Mouse (Mus musculus) neural tube, embryonic 15.5 days (tissue): ENCODE results near the gene Abhd17a. TPM values are rescaled to one million over a fixed set of nuclear protein-coding genes. Genes with fewer than 3 reads are reported as not detected.

Source experiments
- ATAC-seq: fragments of 200-750 bp; cut with Nextera tagmentation; 2 replicates; pipeline ENCODE4 v1.8.0; 2017; ENCODE audit warnings: mild to moderate bottlenecking, moderate TSS enrichment, moderate library complexity; ENCODE audit not compliant: low FRiP score
- H3K27ac ChIP-seq: fragments of 300-500 bp; sonication (generic); replicated peaks from 2 replicates; pipeline ENCODE4 v1.5.1; 2015; ENCODE audit warnings: mild to moderate bottlenecking, inconsistent platforms
- H3K27me3 ChIP-seq: fragments of 300-500 bp; sonication (generic); replicated peaks from 2 replicates; pipeline ENCODE4 v1.6.1; 2015; ENCODE audit warnings: inconsistent platforms
- H3K36me3 ChIP-seq: fragments of 300-500 bp; sonication (generic); 2 replicates; pipeline ENCODE4 v1.6.1; 2015; ENCODE audit warnings: inconsistent platforms
- H3K4me1 ChIP-seq: fragments of 300-500 bp; sonication (generic); 2 replicates; pipeline ENCODE4 v1.6.1; 2015; ENCODE audit warnings: inconsistent platforms
- H3K4me2 ChIP-seq: fragments of 300-500 bp; sonication (generic); 2 replicates; pipeline ENCODE4 v1.6.1; 2015; ENCODE audit warnings: inconsistent platforms, mild to moderate bottlenecking, moderate library complexity
- H3K4me3 ChIP-seq: fragments of 300-500 bp; sonication (generic); replicated peaks from 2 replicates; pipeline ENCODE4 v1.5.1; 2015; ENCODE audit warnings: mild to moderate bottlenecking, inconsistent platforms
- H3K9ac ChIP-seq: fragments of 300-500 bp; sonication (generic); replicated peaks from 2 replicates; pipeline ENCODE4 v1.6.1; 2015; ENCODE audit warnings: mild to moderate bottlenecking, inconsistent platforms
- H3K9me3 ChIP-seq: fragments of 300-500 bp; sonication (generic); replicated peaks from 2 replicates; pipeline ENCODE4 v1.6.1; 2016; ENCODE audit warnings: inconsistent platforms
- WGBS: fragments of 180-500 bp; shearing (Covaris S2); methylation state at CpG from one replicate; pipeline ENCODE4 v1.1.7; 2015; ENCODE audit warnings: mixed read lengths; 5-methylcytosine and 5-hydroxymethylcytosine counted together
- polyA plus RNA-seq: library from polyadenylated mRNA; unstranded; fragments of >200 nt; fragmentation: Nextera tagmentation; extraction: Ambion mirVana; gene quantifications from 2 replicates; pipeline ENCODE4 v1.2.1, GENCODE M21; 2015

The Abhd17a gene
- polyA plus RNA-seq, 1 experiment from 2014 or later = 152 TPM

DNA sequence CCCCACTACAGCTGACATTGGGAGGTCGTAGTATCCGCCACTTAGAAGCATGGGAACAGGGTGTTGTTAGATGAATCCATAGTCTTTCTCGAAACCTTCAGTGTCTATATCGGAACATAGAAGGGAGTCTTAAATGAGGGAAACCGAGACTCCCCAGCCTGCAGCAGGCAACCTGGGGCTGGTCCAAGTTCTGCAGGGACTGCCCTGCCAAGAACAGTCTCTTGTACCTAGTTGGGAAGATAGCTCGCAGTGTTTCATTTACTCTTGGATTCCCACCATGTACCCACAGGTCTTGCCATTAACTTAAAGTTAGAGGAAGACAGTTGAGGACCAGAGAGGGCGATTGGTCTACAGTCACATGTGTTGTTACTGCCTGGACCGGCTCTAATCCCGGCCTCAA lies 30.2 kb upstream of the Abhd17a start:
- Histone ChIP-seq H3K4me2 (no peak overlapping the region), H3K27me3 (no peaks in the 10 kb centered on the region), H3K36me3 (peaks cover 11% of the 10 kb centered on the region), H3K9ac (no peak overlapping the region), H3K9me3 (no peaks in the 10 kb centered on the region), H3K27ac (no peak overlapping the region), H3K4me1 (peaks cover 32% of the 10 kb centered on the region), H3K4me3 (no peak overlapping the region)
- no peak for ATAC-seq
- 89% methylated on average over 9 of the region's 9 CpGs for WGBS

DNA sequence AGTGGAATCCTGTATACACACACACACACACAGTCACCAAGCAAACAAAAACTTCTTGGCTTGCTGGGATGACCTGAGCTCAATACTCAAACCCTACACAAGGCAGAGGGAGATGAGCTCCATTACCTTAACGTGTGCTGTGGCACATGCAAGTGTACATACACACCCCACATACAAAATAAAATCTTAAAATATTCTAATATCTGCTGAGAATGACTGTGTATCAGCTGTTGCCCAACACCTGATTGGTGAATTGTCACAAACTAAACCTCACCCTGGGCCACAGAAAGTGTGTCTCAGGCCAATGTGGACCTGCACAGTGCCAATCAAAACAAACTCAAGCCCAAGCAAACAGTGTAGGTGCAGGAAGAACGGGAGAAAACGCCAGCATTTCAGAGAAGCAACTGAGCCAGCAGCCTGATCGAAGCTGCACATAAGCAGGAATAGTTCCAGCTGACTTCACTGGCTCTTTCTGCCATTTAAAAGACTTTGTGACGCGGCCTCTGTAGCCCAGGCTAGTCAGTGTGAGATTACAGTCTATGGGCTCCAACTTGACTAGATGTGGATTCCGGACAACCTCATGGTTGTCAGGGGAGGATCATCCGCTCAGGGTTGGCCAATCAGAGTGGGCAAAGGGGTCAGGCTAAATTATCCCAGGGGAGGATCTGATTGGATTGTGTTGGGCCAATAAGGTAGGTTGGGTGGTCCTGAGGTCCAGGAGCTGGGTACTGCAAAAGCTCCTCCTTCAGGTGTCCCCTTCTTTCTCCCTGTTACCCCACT lies 29.5 kb upstream of the Abhd17a start:
- H3K9ac ChIP-seq = no peak overlapping the region
- H3K4me3 ChIP-seq = no peak overlapping the region
- H3K36me3 ChIP-seq = peaks cover 18% of the 10 kb centered on the region
- no peaks in the 10 kb centered on the region for H3K27me3 ChIP-seq
- ATAC-seq = no peak
- no peaks in the 10 kb centered on the region for H3K9me3 ChIP-seq
- peaks cover 25% of the 10 kb centered on the region for H3K4me1 ChIP-seq
- H3K4me2 ChIP-seq = no peak overlapping the region
- WGBS = 33% methylated on average over 8 of the region's 8 CpGs
- H3K27ac ChIP-seq = no peak overlapping the region

DNA sequence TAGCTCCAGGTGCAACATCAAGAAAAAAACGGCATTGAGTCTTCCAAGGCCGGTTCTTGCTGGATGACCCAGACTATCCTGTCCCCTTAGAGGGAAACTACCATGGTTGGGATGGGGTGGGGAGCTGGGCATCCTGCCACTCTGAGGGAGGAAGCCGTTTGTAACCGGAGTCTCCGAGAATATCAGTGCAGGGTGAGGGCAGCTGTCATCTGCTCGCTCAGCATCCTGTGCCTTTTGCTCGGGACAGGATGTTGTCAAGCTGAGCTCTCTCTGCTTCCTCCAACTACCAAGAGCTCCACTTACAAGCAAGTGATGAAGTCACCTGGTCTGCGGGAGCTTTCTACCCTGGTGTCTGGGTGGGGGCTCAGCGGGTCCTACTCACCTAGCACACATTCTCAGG lies 28.0 kb upstream of the Abhd17a start:
- Histone ChIP-seq H3K4me3 (no peak overlapping the region), H3K4me1 (peaks cover 10% of the 10 kb centered on the region), H3K9me3 (no peaks in the 10 kb centered on the region), H3K4me2 (no peak overlapping the region), H3K27me3 (no peaks in the 10 kb centered on the region), H3K27ac (no peak overlapping the region), H3K36me3 (peaks cover 33% of the 10 kb centered on the region), H3K9ac (no peak overlapping the region)
- ATAC-seq = no peak
- 82% methylated on average over 9 of the region's 9 CpGs for WGBS

DNA sequence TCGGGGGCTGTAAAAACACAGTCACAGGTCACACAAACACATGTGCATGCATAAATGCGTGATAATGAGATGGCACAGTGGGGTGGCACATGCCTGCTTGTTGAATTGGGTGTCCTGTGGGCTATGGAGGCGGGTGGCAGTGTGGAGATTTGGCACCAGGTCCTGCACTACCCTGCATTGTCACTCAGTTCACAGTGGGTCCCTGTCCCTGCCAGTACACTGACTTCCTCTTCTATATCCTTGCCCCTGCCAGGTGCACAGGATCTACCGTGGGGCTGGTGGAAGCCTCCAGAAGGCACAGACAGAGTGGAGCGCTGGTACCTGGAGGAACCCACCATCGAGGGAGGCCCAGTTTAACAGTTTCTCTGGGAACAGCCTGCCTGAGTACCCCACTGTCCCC lies 24.2 kb upstream of the Abhd17a start:
- 89% methylated on average over 6 of the region's 6 CpGs for WGBS
- Histone ChIP-seq H3K4me1 (no peaks in the 10 kb centered on the region), H3K27me3 (no peaks in the 10 kb centered on the region), H3K9ac (no peak overlapping the region), H3K4me2 (no peak overlapping the region), H3K9me3 (no peaks in the 10 kb centered on the region), H3K4me3 (no peak overlapping the region), H3K36me3 (peaks cover 53% of the 10 kb centered on the region), H3K27ac (no peak overlapping the region)
- no peak for ATAC-seq

DNA sequence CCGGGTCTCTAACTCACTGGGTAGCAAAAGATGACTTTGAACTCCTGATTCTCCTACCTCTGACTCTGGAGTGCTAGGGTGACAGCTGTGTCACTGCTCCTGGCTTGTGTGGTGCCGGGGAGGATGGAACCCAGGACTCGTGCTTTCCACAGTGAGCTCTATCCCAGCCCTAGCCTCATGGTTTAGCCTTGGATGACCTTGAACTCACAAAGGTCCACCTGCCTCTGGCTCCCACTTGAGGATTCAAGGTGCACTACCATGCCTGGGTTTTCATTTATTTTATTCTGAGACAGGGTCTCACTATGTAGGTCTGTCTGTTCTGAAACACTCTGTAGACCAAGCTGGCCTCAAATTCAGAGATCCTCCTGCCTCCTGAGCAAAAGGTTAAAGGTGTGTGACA lies 23.7 kb upstream of the Abhd17a start:
- Histone ChIP-seq H3K36me3 (peaks cover 58% of the 10 kb centered on the region), H3K9ac (no peak overlapping the region)

DNA sequence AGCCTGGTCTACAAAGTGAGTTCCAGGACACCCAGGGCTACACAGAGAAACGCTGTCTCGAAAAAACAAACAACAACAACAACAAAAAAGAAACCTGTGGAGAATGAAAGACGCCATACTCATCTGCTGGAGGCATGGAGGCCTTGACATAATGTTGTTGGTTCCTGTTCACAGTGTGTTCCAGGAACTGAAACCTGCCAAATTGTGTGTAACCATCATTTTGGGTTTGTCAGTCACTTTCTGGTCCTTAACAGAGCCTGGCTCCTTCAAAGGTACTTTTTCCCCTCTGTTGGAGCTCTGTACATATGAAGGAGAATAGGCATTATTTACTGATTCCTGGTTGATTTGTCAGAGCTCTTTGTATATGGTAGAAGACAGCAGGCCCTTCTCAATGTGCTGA lies 21.8 kb upstream of the Abhd17a start:
- H3K36me3 ChIP-seq = peaks cover 78% of the 10 kb centered on the region
- no peak overlapping the region for H3K4me3 ChIP-seq
- H3K9me3 ChIP-seq = no peaks in the 10 kb centered on the region
- WGBS = 98% methylated on average over 3 of the region's 3 CpGs
- ATAC-seq = no peak
- H3K27me3 ChIP-seq = no peaks in the 10 kb centered on the region
- H3K27ac ChIP-seq = no peak overlapping the region
- H3K4me2 ChIP-seq = no peak overlapping the region
- H3K4me1 ChIP-seq = no peaks in the 10 kb centered on the region
- H3K9ac ChIP-seq = no peak overlapping the region

More for the DNA sequence above, 23.7 kb upstream of the Abhd17a start:
- Histone ChIP-seq H3K4me2 (no peak overlapping the region), H3K9me3 (no peaks in the 10 kb centered on the region), H3K27ac (no peak overlapping the region), H3K27me3 (no peaks in the 10 kb centered on the region), H3K4me1 (no peaks in the 10 kb centered on the region), H3K4me3 (no peak overlapping the region)
- WGBS = 86% methylated on average over 3 of the region's 3 CpGs
- ATAC-seq = no peak

DNA sequence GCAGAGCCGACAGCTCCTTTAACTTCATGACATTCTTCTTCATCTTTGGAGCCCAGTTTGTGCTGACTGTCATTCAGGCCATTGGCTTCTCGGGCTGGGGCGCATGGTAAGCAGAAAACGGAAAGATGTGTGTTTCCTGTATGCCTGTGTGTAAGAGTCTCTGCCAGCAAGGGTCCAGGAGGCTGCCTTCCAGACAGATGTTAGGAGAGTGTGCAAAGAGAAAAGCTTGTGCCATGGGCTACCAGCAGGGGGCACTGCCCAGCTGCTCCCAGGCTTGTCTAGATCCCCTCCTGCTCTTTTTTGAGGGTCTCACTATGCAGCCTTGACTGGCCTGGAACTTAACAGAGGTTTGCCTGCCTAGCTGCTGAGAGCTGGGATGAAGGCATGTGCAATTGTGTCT lies 20.9 kb upstream of the Abhd17a start:
- H3K4me2 ChIP-seq = no peak overlapping the region
- no peak overlapping the region for H3K4me3 ChIP-seq

DNA sequence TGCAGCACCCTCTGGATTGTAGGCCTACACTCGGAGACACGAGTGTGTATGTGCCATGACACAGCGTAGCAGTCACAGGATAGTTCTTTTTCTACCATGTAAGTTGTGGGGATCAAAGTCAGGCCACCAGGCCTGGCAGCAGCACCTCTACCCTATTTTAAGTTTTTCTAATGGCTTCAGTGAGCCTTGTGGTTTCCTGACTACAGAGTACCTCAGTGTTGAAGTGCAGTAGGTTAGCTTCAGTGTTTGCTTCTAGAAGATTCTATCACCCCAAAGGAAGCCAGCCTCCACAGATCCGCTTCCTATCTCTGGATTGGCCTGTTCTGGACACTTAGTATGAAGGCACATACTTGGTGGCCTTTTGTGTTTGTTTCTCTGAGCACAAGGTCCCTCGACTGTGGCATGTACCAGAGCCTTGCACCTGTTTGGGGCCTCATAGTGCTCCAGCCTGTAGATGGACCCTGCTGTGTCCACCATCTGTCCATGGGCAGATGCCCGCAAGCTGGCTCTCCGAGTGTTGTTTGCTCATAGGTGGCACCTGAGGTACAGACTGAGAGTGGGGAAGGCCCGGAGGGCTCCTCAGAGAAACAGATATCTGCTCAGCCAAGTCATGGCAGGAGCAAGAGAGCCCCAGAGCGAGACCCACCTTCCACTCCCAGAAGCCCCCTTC lies 20.1 kb upstream of the Abhd17a start:
- H3K9ac ChIP-seq = no peak overlapping the region
- peaks cover 75% of the 10 kb centered on the region for H3K36me3 ChIP-seq
- no peaks in the 10 kb centered on the region for H3K9me3 ChIP-seq
- H3K4me1 ChIP-seq = no peaks in the 10 kb centered on the region
- no peak overlapping the region for H3K27ac ChIP-seq
- H3K4me2 ChIP-seq = no peak overlapping the region
- WGBS = 93% methylated on average over 9 of the region's 9 CpGs
- no peaks in the 10 kb centered on the region for H3K27me3 ChIP-seq
- ATAC-seq = no peak
- H3K4me3 ChIP-seq = no peak overlapping the region

More for the DNA sequence above, 20.9 kb upstream of the Abhd17a start:
- no peaks in the 10 kb centered on the region for H3K27me3 ChIP-seq
- H3K27ac ChIP-seq = no peak overlapping the region
- H3K9ac ChIP-seq = no peak overlapping the region
- H3K36me3 ChIP-seq = peaks cover 82% of the 10 kb centered on the region
- no peaks in the 10 kb centered on the region for H3K9me3 ChIP-seq
- WGBS = 83% methylated on average over 4 of the region's 4 CpGs
- no peak for ATAC-seq
- no peaks in the 10 kb centered on the region for H3K4me1 ChIP-seq

DNA sequence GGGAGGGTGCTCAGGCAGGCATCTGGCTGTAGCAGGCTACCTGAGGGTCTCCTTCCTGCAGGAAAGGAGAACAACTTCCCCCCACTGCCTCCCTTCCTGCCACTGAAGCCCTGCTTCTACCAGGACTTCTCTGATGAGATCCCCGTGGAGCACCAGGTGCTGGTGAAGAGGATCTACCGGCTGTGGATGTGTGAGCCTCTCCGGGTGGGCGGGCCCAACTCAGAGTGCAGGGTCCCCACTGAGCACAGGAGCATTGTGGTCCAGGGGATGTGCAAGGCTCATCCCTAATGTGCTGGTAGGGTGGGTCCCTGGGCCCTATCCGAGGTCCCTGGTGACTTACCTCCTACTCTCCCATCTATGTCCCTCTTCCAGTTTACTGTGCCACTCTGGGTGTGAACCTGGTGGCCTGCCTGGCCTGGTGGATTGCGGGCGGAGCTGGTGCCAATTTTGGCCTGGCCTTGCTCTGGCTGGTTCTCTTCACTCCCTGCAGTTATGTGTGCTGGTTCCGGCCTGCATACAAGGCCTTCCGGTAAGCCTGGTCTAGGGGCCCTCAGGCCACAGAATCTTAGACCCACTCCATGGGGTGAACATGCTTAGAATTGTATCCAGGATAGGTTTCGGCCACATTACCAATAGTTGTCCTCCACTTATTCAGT lies 19.3 kb upstream of the Abhd17a start:
- H3K36me3 ChIP-seq = peaks cover 67% of the 10 kb centered on the region
- no peaks in the 10 kb centered on the region for H3K9me3 ChIP-seq
- ATAC-seq = no peak
- H3K9ac ChIP-seq = no peak overlapping the region
- H3K4me1 ChIP-seq = peaks cover 6% of the 10 kb centered on the region
- H3K4me3 ChIP-seq = no peak overlapping the region
- H3K27me3 ChIP-seq = no peaks in the 10 kb centered on the region
- no peak overlapping the region for H3K4me2 ChIP-seq
- WGBS = 90% methylated on average over 10 of the region's 10 CpGs
- no peak overlapping the region for H3K27ac ChIP-seq

DNA sequence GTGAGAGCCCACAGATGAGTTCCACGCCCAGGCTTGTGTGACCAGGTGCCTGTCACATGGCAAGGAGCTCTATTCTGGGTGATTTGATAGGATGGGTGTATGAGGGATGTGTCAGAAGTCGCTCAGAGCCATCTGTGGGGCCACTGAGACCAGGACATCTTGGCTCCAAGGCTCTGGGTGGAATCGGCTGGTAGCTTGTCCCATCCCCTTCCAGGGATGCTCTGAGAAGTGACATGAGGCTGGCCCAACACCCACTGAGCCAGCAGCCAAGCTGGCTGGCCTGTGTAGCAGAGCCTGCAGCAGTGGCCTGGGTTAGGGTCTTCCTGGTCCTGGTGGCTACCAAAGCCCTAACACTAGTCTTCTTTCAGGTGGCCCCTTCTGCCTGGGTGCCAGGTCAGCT lies 18.3 kb upstream of the Abhd17a start:
- Histone ChIP-seq H3K36me3 (peaks cover 57% of the 10 kb centered on the region), H3K9ac (no peak overlapping the region), H3K27ac (no peak overlapping the region), H3K4me2 (no peak overlapping the region), H3K4me3 (no peak overlapping the region), H3K4me1 (peaks cover 16% of the 10 kb centered on the region), H3K9me3 (no peaks in the 10 kb centered on the region), H3K27me3 (no peaks in the 10 kb centered on the region)
- 90% methylated on average over 3 of the region's 3 CpGs for WGBS
- no peak for ATAC-seq

DNA sequence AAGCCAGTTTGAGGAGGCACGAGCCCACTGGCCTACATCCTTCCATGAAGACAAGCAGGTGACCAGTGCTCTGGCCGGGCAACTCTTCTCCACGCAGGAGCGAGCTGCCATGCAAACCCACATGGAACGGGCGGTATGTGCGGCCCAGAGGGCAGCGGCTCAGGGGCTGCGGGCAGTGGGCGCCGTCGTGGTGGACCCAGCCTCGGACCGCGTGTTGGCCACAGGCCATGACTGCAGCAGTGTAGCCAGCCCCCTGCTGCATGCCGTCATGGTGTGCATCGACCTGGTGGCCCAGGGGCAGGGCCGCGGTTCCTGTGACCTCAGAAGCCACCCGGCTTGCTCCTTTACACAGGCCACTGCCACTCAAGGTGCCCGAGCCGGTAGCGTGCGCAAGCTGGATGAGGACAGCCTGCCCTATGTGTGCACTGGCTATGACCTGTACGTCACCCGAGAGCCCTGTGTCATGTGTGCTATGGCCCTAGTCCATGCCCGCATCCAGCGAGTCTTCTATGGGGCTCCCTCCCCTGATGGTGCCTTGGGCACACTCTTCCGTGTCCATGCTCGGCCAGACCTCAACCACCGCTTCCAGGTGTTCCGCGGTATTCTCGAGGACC lies 16.7 kb upstream of the Abhd17a start:
- Histone ChIP-seq H3K4me3 (no peak overlapping the region), H3K27me3 (no peaks in the 10 kb centered on the region), H3K36me3 (peaks cover 46% of the 10 kb centered on the region), H3K9me3 (no peaks in the 10 kb centered on the region), H3K27ac (no peak overlapping the region), H3K4me1 (peaks cover 22% of the 10 kb centered on the region), H3K4me2 (no peak overlapping the region), H3K9ac (no peak overlapping the region)
- 96% methylated on average over 34 of the region's 34 CpGs for WGBS
- ATAC-seq = no peak
